Mouse (Mus musculus) liver, adult 10 weeks (tissue): ENCODE results near the gene Trem3. TPM values are rescaled to one million over a fixed set of nuclear protein-coding genes. Genes with fewer than 3 reads are reported as not detected.

Experiments used
- polyA plus RNA-seq: library from polyadenylated mRNA; stranded (reverse); fragments of 350-450 nt; fragmentation: Illumina TruSeq; extraction: RNeasy Lipid Tissue Mini Kit (QIAGEN cat#74804); gene quantifications from one replicate; pipeline ENCODE4 v1.2.3, GENCODE M21; 2014; ENCODE audit warnings: low read depth, low replicate concordance

The Trem3 gene
- polyA plus RNA-seq: not detected

DNA sequence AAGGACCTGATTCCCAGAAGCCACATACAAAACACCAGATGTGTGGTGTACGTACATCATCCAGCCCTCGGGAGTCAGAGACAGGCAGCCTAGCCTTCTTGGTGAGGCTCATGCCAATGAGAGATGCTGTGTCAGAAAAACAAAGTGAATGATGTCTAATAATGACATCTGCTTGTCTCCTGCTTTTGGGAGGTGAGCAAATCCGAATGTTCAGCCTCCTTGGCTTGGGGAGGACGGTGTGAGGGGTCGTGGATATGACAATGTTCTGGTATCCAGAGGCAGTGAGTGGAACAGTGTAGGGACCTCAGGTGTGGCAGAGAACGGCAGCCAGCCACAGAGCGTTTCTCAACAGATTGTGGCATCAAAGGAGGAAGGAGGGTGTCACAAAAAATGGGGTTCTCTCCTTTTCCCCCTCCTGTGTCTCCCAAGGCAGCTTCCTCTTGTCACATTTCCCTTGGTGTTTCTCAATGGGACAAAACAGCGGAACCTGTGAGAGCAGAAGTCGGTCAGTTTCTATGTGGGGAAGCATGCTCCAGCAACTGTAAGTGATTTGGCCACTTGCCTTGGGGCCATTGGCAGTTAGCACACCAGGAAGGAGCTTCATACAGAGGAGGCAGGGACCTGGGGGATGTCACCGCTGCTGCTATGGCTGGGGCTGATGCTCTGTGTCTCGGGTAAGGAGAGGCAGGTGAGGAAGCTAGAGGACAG is at the start of gene Trem3:
Gene Trem3 (plus strand): TSS at position 557 of the 708 bp plus-strand sequence.

DNA sequence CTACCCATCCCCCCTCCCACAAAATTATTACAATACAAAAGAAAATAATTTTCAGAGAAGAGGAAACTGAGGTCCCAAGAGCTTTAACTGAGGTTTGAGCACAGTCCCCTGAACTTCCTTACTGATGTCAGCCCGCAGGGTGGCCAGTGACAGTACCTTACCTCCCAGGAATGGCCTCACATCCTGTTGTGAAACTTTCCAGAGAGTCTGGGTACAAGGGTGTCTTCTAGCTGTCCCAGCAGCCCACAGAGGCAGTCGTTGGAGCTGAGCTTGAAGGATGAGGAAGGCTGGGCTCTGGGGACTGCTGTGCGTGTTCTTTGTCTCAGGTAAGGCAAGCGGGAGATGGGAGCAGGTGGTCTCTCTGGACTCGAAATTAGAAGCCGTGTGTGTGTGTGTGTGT is 15.1 kb upstream of the Trem3 start, which contains the start of gene Trem1:
Gene Trem1 (plus strand): TSS at position 251 of the 400 bp plus-strand sequence.

DNA sequence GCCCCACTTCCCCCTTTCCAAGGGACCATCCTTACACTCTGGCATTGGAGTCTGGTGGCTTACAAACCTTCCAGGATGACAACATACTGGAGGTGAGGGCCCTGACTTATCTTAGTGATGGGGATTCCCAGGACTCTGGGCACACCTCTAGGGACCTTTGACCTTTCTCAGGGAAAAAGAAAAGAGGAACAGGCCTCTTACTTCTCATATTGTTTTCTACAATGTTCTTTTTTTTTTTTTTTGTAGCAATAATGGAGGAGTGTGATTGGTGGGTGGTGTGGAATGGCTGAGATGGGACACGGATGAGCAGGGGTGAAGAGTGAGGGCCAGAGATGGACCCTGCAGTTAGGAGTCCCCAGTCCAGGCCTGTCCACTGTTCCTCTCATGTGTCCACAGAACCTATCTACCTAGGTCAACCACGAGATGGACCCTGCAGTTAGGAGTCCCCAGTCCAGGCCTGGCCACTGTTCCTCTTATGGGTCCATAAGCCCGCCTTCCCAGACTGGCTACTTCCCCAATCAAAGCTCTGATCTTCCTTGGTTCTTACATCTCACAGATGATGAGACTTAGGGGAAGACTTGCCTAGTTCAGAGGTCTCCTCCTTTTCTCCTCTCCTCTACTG is 16.3 kb downstream of the Trem3 start, which contains the start of gene Treml4:
Gene Treml4 (plus strand): TSS at position 555 of the 622 bp plus-strand sequence.

DNA sequence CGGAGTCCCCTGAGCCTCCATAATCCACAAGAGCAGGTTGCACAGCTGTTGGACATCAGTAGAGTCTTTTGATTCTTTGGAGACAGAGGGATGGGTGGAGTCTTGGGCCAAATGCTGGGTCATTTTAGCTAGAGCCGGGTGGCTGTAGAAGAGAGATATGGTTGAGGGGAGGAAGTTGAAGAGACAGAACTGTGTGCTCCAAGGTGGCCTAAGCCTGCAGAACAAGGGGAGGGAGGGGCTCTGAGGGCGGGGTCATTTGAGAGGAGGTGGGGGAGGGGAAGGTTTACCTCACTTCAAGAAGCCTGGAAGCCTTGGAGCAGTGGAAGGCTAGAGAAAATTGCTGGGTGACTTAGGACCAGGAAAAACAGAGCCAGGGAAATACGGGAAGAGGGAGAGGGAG is 51.6 kb downstream of the Trem3 start, which contains the start of gene Treml2:
Gene Treml2 (plus strand): TSS at position 296 of the 400 bp plus-strand sequence.

Other genes starting within 250 kb of the Trem3 start
- gene 1700122O11Rik, start 209.5 kb upstream of the Trem3 start, polyA plus RNA-seq: not detected
- gene 1700067P10Rik, start 158.5 kb upstream of the Trem3 start, polyA plus RNA-seq: not detected
- not detected for gene 9830107B12Rik, start 101.5 kb upstream of the Trem3 start, polyA plus RNA-seq
- 0.48 TPM for gene A530064D06Rik, start 80.5 kb upstream of the Trem3 start, polyA plus RNA-seq
- not detected for gene Trem1, start 15.0 kb upstream of the Trem3 start, polyA plus RNA-seq
- gene Treml4, start 16.5 kb downstream of the Trem3 start, polyA plus RNA-seq: 2.3 TPM
- not detected for gene Treml2, start 51.7 kb downstream of the Trem3 start, polyA plus RNA-seq
- 0.40 TPM for gene B430306N03Rik, start 68.4 kb downstream of the Trem3 start, polyA plus RNA-seq
- gene Trem2, start 98.6 kb downstream of the Trem3 start, polyA plus RNA-seq: not detected
- not detected for gene Treml1, start 112.1 kb downstream of the Trem3 start, polyA plus RNA-seq
- 5.0 TPM for gene Nfya, start 162.1 kb downstream of the Trem3 start, polyA plus RNA-seq
- 38.1 TPM for gene Oard1, start 162.2 kb downstream of the Trem3 start, polyA plus RNA-seq
- gene Apobec2, start 185.2 kb downstream of the Trem3 start, polyA plus RNA-seq: not detected
- gene Tspo2, start 203.7 kb downstream of the Trem3 start, polyA plus RNA-seq: not detected
- not detected for gene Unc5cl, start 207.1 kb downstream of the Trem3 start, polyA plus RNA-seq